Mouse (Mus musculus): ENCODE results near the gene Naglu. TPM values are rescaled to one million over a fixed set of nuclear protein-coding genes. Genes with fewer than 3 reads are reported as not detected.

Naglu gene
- polyA plus RNA-seq, 1 experiment: 7.3 TPM

DNA sequence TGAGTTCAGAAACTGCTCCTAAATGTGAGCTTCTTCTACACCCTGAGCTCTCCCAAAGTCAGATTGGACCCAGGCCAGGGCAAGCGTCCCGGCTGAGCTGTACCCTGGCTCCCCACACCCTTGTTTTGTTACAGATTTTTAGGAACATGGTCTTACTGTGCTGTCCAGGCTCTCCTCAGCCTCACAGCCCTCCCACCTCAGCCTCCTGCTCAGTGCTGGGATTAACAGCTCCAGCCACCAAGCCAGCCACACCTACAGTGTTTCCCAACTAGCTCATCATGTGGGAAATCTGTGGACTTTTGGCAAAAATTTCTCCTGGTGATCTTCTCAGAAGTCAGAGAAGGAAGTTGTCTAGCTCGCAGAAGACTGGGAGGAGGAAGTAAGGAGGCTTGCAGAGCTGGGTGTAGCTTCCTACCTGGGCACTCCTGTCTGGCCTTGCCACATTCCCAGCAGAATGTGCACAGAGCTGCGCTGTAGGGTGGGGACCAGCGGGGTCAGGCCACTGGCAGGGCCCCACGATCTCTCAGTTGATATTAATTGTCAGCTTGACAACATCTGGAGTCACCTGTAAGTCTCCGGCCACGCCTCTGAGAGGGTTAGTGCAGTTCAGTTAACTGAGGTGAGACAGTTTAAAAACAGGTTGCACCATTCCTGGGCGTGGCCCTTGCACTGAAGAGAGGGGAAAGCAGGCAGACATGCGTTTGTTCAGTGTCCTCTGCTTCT lies 16.9 kb upstream of the Naglu start:
- no peak overlapping the region for H3K27ac ChIP-seq (ENCODE audit: insufficient read depth, low read length)
- H3K9me3 ChIP-seq (replicated peaks; ENCODE audit: control insufficient read depth, insufficient read depth, low read length, poor library complexity, severe bottlenecking): no peaks in the 10 kb centered on the region
- no peaks in the 10 kb centered on the region for H3K27me3 ChIP-seq (ENCODE audit: control insufficient read depth, insufficient read depth, low read length, poor library complexity, severe bottlenecking)
- H3K4me1 ChIP-seq (ENCODE audit: control insufficient read depth, insufficient read depth, low read length): peaks cover 2% of the 10 kb centered on the region
- no peak overlapping the region for H3K9ac ChIP-seq (ENCODE audit: low read depth, poor library complexity, severe bottlenecking)
- no peak for TF ChIP-seq EP300 (IDR thresholded peaks at IDR 0.05; ENCODE audit: insufficient read depth, low read depth, low read length)
- no peak for TF ChIP-seq POLR2A (IDR thresholded peaks at IDR 0.05; ENCODE audit: insufficient read depth, low read length)
- no peak for TF ChIP-seq CTCF (IDR thresholded peaks at IDR 0.05; ENCODE audit: low read depth, low read length)
- H3K4me3 ChIP-seq (ENCODE audit: low read depth, low read length): no peak overlapping the region
- no peaks in the 10 kb centered on the region for H3K36me3 ChIP-seq (ENCODE audit: control insufficient read depth, insufficient read depth, low read length, poor library complexity, severe bottlenecking)

DNA sequence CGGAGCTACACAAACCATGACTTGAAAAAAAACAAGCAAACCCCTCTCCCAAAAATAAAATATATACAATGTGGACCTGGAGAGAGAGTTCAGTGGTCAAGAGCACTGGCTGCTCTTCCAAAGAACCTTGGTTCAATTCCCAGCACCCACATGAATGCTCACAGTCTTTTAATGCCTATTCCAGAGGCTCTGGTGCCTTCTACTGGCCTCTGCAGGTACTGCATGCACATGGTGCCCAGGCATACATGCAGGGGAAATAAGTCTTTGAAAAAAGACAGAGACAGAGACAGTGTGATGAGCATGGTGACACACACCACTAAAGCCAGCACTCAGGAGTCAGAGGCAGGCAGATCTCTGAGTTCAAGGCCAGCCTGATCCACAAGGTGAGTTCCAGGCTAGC lies 15.8 kb upstream of the Naglu start:
- H3K27ac ChIP-seq (ENCODE audit: insufficient read depth, low read length): no peak overlapping the region
- no peaks in the 10 kb centered on the region for H3K27me3 ChIP-seq (ENCODE audit: control insufficient read depth, insufficient read depth, low read length, poor library complexity, severe bottlenecking)
- TF ChIP-seq EP300 (IDR thresholded peaks at IDR 0.05; ENCODE audit: insufficient read depth, low read depth, low read length): no peak
- TF ChIP-seq POLR2A (IDR thresholded peaks at IDR 0.05; ENCODE audit: insufficient read depth, low read length): no peak
- peak; percentile 54 for TF ChIP-seq CTCF (IDR thresholded peaks at IDR 0.05; ENCODE audit: low read depth, low read length)
- no peak overlapping the region for H3K4me3 ChIP-seq (ENCODE audit: low read depth, low read length)
- H3K9me3 ChIP-seq (replicated peaks; ENCODE audit: control insufficient read depth, insufficient read depth, low read length, poor library complexity, severe bottlenecking): no peaks in the 10 kb centered on the region
- H3K36me3 ChIP-seq (ENCODE audit: control insufficient read depth, insufficient read depth, low read length, poor library complexity, severe bottlenecking): no peaks in the 10 kb centered on the region
- H3K4me1 ChIP-seq (ENCODE audit: control insufficient read depth, insufficient read depth, low read length): peaks cover 2% of the 10 kb centered on the region
- H3K9ac ChIP-seq (ENCODE audit: low read depth, poor library complexity, severe bottlenecking): no peak overlapping the region

DNA sequence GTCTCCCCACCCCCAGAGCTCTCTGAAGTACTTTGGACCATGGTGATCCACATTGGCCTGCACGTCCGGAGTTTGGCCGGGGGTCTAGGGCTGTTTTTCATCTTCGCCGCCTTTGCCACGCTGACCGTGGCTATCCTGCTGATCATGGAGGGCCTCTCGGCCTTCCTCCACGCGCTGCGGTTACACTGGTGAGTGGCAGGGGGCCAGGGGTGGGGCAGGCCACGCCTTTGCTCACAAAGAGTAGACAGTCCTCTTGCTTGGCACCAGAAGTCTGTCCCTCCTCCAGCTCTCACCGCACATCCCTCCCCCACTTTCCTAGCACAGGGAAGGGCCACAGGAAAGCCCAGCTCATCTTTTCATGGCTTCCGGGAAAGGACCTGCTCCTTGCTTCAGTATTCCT lies 14.4 kb upstream of the Naglu start:
- Histone ChIP-seq H3K9ac (ENCODE audit: low read depth, poor library complexity, severe bottlenecking) (no peak overlapping the region), H3K9me3 (replicated peaks; ENCODE audit: control insufficient read depth, insufficient read depth, low read length, poor library complexity, severe bottlenecking) (no peaks in the 10 kb centered on the region), H3K36me3 (ENCODE audit: control insufficient read depth, insufficient read depth, low read length, poor library complexity, severe bottlenecking) (no peaks in the 10 kb centered on the region)

DNA sequence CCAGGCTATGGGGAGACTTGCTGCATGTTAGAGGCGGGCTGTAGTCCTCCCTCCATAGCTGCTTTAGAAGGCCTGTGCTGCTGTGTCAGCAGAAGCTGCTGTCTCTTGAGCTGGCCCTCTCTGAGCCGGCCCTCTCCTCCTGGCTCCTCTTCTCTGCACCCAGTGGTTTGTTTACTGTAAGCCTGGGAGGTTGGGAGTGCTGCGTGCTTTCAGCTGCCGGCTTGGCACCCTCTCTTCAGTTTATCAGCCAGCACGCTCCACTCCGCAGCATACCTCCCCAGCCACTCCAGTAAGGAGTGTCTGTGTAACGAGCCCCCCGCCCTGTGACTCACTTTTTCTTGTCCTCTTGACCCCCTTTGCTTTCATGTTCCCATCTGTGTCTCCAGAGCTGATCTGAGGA lies 12.9 kb upstream of the Naglu start:
- Histone ChIP-seq H3K4me1 (ENCODE audit: control insufficient read depth, insufficient read depth, low read length) (peaks cover 2% of the 10 kb centered on the region), H3K27ac (ENCODE audit: insufficient read depth, low read length) (no peak overlapping the region), H3K9ac (ENCODE audit: low read depth, poor library complexity, severe bottlenecking) (no peak overlapping the region), H3K27me3 (ENCODE audit: control insufficient read depth, insufficient read depth, low read length, poor library complexity, severe bottlenecking) (no peaks in the 10 kb centered on the region), H3K9me3 (replicated peaks; ENCODE audit: control insufficient read depth, insufficient read depth, low read length, poor library complexity, severe bottlenecking) (no peaks in the 10 kb centered on the region), H3K36me3 (ENCODE audit: control insufficient read depth, insufficient read depth, low read length, poor library complexity, severe bottlenecking) (no peaks in the 10 kb centered on the region), H3K4me3 (ENCODE audit: low read depth, low read length) (no peak overlapping the region)
- TF ChIP-seq POLR2A (IDR thresholded peaks at IDR 0.05; ENCODE audit: insufficient read depth, low read length): no peak
- TF ChIP-seq EP300 (IDR thresholded peaks at IDR 0.05; ENCODE audit: insufficient read depth, low read depth, low read length): no peak
- TF ChIP-seq CTCF (IDR thresholded peaks at IDR 0.05; ENCODE audit: low read depth, low read length): no peak

More for the DNA sequence above, 14.4 kb upstream of the Naglu start:
- H3K27me3 ChIP-seq (ENCODE audit: control insufficient read depth, insufficient read depth, low read length, poor library complexity, severe bottlenecking): no peaks in the 10 kb centered on the region
- peaks cover 2% of the 10 kb centered on the region for H3K4me1 ChIP-seq (ENCODE audit: control insufficient read depth, insufficient read depth, low read length)
- H3K27ac ChIP-seq (ENCODE audit: insufficient read depth, low read length): no peak overlapping the region
- H3K4me3 ChIP-seq (ENCODE audit: low read depth, low read length): no peak overlapping the region
- no peak for TF ChIP-seq EP300 (IDR thresholded peaks at IDR 0.05; ENCODE audit: insufficient read depth, low read depth, low read length)
- TF ChIP-seq POLR2A (IDR thresholded peaks at IDR 0.05; ENCODE audit: insufficient read depth, low read length): no peak
- TF ChIP-seq CTCF (IDR thresholded peaks at IDR 0.05; ENCODE audit: low read depth, low read length): no peak

DNA sequence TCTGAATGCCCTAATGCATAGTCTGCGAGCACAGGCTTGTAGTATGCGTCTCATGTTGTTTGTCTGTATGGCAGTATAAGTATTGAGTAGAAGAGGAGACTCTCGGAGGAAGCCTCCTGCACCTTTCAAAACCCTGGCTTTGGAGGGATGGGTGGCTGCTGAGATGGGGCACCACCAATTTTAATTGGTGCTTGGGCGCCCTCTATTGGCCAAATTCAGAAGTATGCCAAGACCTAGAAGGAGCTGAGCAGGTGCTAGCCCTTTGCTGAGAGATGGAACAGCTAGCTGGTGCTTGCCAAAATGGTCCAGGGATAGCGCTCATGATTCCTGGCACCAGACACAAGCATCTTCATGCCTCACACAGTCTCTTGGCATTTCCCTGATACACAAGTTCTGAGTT lies 12.0 kb upstream of the Naglu start:
- Histone ChIP-seq H3K36me3 (ENCODE audit: control insufficient read depth, insufficient read depth, low read length, poor library complexity, severe bottlenecking) (no peaks in the 10 kb centered on the region), H3K27me3 (ENCODE audit: control insufficient read depth, insufficient read depth, low read length, poor library complexity, severe bottlenecking) (no peaks in the 10 kb centered on the region), H3K4me1 (ENCODE audit: control insufficient read depth, insufficient read depth, low read length) (peaks cover 3% of the 10 kb centered on the region), H3K27ac (ENCODE audit: insufficient read depth, low read length) (no peak overlapping the region), H3K9me3 (replicated peaks; ENCODE audit: control insufficient read depth, insufficient read depth, low read length, poor library complexity, severe bottlenecking) (no peaks in the 10 kb centered on the region), H3K9ac (ENCODE audit: low read depth, poor library complexity, severe bottlenecking) (no peak overlapping the region), H3K4me3 (ENCODE audit: low read depth, low read length) (no peak overlapping the region)
- no peak for TF ChIP-seq POLR2A (IDR thresholded peaks at IDR 0.05; ENCODE audit: insufficient read depth, low read length)
- peak; percentile 71 for TF ChIP-seq CTCF (IDR thresholded peaks at IDR 0.05; ENCODE audit: low read depth, low read length)

DNA sequence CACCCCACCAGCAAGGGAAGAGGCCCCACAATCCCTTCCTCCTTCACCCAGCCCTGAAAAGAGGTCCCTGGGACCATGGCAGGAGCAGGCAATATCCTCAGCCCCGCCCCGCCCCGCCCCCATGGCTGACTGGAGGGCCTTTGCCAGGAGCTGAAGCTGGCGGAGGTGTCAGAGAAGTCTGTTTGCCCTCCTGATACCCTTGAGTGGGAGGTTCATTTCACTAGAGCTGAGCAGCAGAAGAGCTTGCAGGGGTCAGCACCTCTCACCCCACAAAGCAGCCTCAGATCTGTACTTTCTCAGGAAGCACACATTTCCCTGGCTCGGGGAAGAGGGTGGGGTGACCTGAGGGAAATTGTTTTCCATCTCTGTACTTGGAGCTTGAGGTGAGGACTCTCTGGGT lies 11.1 kb upstream of the Naglu start:
- Histone ChIP-seq H3K36me3 (ENCODE audit: control insufficient read depth, insufficient read depth, low read length, poor library complexity, severe bottlenecking) (no peaks in the 10 kb centered on the region), H3K27ac (ENCODE audit: insufficient read depth, low read length) (no peak overlapping the region), H3K9ac (ENCODE audit: low read depth, poor library complexity, severe bottlenecking) (no peak overlapping the region)

More for the DNA sequence above, 11.1 kb upstream of the Naglu start:
- no peaks in the 10 kb centered on the region for H3K9me3 ChIP-seq (replicated peaks; ENCODE audit: control insufficient read depth, insufficient read depth, low read length, poor library complexity, severe bottlenecking)
- TF ChIP-seq EP300 (IDR thresholded peaks at IDR 0.05; ENCODE audit: insufficient read depth, low read depth, low read length) (no peak), POLR2A (IDR thresholded peaks at IDR 0.05; ENCODE audit: insufficient read depth, low read length) (no peak), CTCF (IDR thresholded peaks at IDR 0.05; ENCODE audit: low read depth, low read length) (no peak)
- H3K27me3 ChIP-seq (ENCODE audit: control insufficient read depth, insufficient read depth, low read length, poor library complexity, severe bottlenecking): no peaks in the 10 kb centered on the region
- peaks cover 4% of the 10 kb centered on the region for H3K4me1 ChIP-seq (ENCODE audit: control insufficient read depth, insufficient read depth, low read length)
- no peak overlapping the region for H3K4me3 ChIP-seq (ENCODE audit: low read depth, low read length)

Measured in ES-Bruce4 (cell line).